Mouse (Mus musculus) brain, embryonic 14.5 days (tissue): Measurements from ENCODE around the gene Bri3. TPM values are rescaled to one million over a fixed set of nuclear protein-coding genes. Genes with fewer than 3 reads are reported as not detected.

Experiments
- DNase-seq: peaks from one replicate; pipeline ENCODE4 v3.0.0-alpha.2; 2011; ENCODE audit warnings: low read depth
- CTCF ChIP-seq: fragments of 200-500 bp; IDR thresholded peaks from 2 replicates; pipeline ENCODE4 v1.5.1; 2012; ENCODE audit warnings: inconsistent platforms, mild to moderate bottlenecking, moderate library complexity, borderline replicate concordance; ENCODE audit not compliant: insufficient read depth, insufficient read length; ENCODE audit errors: extremely low read depth
- POLR2A ChIP-seq: fragments of 200-500 bp; IDR thresholded peaks from 2 replicates; pipeline ENCODE4 v1.6.1; 2012; ENCODE audit warnings: mild to moderate bottlenecking, inconsistent platforms, borderline replicate concordance; ENCODE audit not compliant: poor library complexity, insufficient read depth, insufficient read length, severe bottlenecking; ENCODE audit errors: extremely low read depth
- polyA plus RNA-seq: library from polyadenylated mRNA; depleted of rRNA; stranded (reverse); fragments of >200 nt; gene quantifications from 2 replicates; pipeline ENCODE4 v1.2.3, GENCODE M21; 2012

The Bri3 gene
- polyA plus RNA-seq, 1 experiment = 97.3 TPM

DNA sequence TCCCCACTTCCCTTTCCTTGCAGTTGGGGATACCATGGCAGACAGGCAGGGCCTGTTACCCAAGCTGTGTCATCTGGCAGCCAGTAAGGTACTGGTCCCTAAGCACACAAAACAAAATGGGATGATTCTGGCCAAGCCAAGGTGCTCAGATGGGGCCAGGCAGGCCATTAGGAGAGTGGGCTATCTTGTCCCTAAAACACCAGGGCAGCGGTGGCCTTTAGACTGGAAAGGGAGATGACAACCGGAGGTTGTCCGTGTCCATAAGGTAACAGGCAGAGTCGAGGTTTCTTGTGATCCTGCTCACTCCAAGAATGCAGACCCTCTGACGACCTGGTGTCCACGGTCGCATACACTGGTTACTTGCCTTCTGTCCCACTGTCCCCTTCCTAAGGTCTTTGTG, 25.7 kb downstream of the Bri3 start:
- TF ChIP-seq POLR2A (no peak), CTCF (no peak)
- no peak for DNase-seq

DNA sequence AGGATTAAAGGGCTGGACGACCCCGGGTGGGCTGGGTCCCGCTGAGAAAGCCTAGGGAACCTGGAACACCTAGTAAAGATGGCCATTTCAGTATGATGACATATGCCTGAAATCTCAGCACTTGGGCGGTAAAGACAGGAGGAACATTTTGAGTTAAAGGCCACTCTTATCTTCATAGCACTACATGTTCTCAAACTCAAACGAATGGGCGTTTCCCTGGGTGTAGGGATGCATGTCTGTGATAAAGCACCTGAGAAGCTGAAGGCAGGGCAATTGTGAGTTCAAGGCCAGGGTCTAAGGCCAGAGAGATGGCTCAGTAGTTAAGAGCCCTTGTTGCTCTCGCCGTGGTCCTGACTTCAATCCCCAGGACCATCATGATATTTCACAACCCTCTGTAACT, 26.2 kb downstream of the Bri3 start:
- DNase-seq = no peak
- no peak for TF ChIP-seq POLR2A

DNA sequence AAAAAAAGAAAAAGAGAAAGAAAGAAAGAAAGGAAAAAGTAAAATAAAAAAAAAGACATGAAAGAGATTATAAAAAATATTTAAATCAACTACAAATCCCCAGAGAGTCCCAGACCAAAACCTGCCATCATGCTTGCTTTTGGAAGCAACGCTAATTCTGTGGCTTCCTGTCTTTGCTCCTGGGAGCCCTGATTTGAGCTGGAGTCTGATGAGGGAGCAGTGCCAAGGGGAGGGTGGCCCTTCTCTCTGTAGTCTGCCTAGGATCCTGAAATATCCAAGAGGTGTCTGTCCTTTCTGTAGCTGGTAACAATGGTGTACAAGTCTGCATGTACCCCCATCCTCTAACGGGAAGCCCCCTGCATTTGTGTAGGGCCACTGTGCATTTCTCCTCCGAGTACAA, 26.9 kb downstream of the Bri3 start:
- no peak for TF ChIP-seq CTCF
- TF ChIP-seq POLR2A = no peak
- no peak for DNase-seq

GRCm38 (mm10) chr5:144271772-144272171, 27.5 kb downstream of the Bri3 start:
- no peak for DNase-seq

DNA sequence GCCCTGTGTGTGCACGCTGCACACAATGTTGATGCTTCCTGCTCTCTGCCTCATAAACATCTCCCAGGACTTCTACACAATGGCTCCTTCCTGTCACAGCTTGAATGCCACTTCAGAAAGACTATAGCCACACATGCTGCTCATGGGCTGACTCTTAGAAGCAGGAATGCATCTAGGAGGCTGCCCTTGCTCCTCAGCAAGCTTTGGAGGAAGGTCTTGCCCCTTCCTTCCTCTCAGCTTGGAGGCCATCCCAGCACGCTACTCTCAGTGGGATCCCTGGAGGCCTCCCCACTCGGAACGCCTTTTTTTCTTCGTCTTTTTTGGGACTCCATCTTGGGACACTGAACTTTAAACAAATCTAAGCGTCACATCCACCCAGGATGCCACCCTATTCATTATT, 30.7 kb downstream of the Bri3 start:
- TF ChIP-seq CTCF (no peak), POLR2A (no peak)
- no peak for DNase-seq

More at GRCm38 (mm10) chr5:144271772-144272171, 27.5 kb downstream of the Bri3 start:
- TF ChIP-seq POLR2A (no peak), CTCF (no peak)

GRCm38 (mm10) chr5:144276898-144277630, 32.8 kb downstream of the Bri3 start:
- DNase-seq = no peak
- TF ChIP-seq POLR2A (no peak), CTCF (no peak)

- no peak for DNase-seq
- TF ChIP-seq CTCF = no peak
- no peak for TF ChIP-seq POLR2A
These were observed 34.2 kb downstream of the Bri3 start for GRCm38 (mm10) chr5:144278374-144278960.

DNA sequence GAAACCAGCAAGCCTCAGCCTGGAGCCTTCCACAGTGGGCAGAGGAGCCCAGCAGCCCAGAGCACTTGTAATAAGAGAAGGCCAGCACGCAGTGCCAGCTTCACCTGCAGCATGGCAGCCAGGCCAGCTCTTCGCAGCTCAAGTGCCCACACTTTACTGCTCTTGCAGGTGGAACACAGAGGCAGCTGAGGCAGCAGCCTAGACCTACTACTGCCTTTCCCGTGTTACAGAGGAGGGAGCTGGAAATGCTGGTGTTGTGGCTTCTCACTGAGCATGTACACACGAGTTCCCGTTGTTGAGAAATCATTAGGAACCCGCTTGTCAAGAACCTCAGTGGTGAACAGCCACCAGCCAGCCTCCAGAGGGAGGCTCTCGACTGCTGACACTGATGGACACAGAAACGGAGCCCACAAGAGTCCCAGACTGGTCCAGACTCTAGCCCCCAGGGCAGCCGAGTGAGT, 34.9 kb downstream of the Bri3 start:
- no peak for TF ChIP-seq CTCF
- TF ChIP-seq POLR2A = no peak
- no peak for DNase-seq

GRCm38 (mm10) chr5:144279926-144280325, 35.7 kb downstream of the Bri3 start:
- TF ChIP-seq CTCF (no peak), POLR2A (no peak)
- DNase-seq = no peak

GRCm38 (mm10) chr5:144282470-144283260, 38.4 kb downstream of the Bri3 start:
- DNase-seq = no peak
- TF ChIP-seq POLR2A (no peak), CTCF (no peak)

- TF ChIP-seq CTCF = no peak
- DNase-seq = no peak
These were observed 39.4 kb downstream of the Bri3 start for GRCm38 (mm10) chr5:144283551-144284031.
